Mouse (Mus musculus): ENCODE results near the gene Slc8a2.

- no peak for TF ChIP-seq POLR2A (IDR thresholded peaks at IDR 0.05; ENCODE audit: borderline replicate concordance, extremely low read depth, insufficient read depth, insufficient read length, poor library complexity, severe bottlenecking)
- TF ChIP-seq CTCF (IDR thresholded peaks at IDR 0.05; ENCODE audit: borderline replicate concordance, extremely low read depth, insufficient read depth, insufficient read length), result no peak
Observed at GRCm38 (mm10) chr7:16193702-16194101, 64.1 kb downstream of the Slc8a2 start.

Data from brain, embryonic 14.5 days (tissue).